Mouse (Mus musculus): ENCODE results near the gene Cytl1.

The Cytl1 gene

GRCm38 (mm10) chr5:37770870-37771269 is 35.6 kb downstream of the Cytl1 start:
- DNase-seq (ENCODE audit: low spot score), result no peak

GRCm38 (mm10) chr5:37774011-37774410 is 38.7 kb downstream of the Cytl1 start:
- no peak for DNase-seq (ENCODE audit: low spot score)

DNA sequence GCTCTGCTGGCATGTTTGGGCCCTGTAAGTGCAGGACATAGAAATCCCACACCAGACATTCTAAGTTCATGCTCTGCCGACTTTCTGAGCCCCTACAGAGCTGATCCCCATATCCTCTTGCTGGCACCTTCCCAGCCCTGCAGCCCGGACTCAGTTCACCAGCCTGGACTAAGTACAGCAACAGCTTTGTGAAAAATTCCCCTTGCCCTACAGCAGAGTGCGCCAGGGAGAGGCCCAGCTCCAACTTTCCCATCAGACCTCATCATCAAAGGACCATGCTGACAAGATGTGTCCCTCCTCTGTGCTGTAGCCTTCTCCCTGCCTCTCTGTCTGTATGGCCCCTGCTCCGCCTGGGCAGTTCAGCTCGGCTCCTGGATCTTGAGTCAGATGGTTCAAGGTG is 40.4 kb downstream of the Cytl1 start:
- no peak for DNase-seq (ENCODE audit: low spot score)

DNA sequence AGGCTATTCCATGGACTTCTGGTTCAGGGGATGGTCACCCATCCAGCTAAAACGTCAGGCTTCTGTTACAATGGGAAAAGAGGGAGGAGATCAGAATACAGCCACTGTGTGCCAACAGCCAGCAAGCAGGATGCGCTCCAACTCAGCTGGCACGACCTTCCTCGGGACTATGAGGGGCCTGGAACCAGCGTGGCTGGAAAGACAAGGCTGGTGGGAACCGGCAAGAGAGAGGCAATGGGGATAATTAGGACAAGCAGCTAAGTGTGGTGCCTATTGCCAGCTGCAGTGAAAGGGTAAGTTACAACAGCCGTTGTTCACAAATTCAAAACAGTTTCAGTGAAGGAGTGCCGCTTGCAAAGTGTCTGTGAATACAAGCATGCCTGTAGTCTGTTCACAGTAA is 48.0 kb downstream of the Cytl1 start:
- DNase-seq (ENCODE audit: low spot score), result no peak

DNA sequence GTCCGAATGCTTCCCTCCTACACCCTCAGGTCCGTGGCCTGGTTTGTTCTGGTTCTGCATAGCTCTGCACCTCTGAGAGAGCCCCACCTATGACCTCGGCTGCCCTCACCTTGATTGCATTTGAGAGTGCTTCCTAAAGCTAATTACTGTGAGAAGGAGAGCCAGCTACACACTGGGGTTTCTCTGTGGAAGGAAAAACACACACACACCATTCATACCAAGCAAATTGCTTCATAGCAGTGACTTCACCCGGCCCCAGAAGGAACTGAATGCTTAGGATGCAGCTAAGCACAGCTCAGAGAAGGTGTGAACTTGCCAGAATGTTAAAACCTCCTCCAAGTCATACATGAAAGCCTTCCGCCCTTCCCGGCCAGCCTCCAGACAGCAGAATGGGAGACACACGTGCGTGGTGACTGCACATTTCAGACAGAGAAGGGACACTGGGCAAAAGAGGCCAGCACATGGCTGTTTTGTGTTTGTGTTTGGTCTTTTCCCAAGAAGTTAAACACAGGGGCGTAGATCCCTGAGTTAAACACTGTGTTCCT is 49.6 kb downstream of the Cytl1 start:
- DNase-seq (ENCODE audit: low spot score), result no peak
